Mouse (Mus musculus) kidney, adult 8-10 months (tissue): ENCODE results near the gene Cfap77.

Experiments used
- DNase-seq, 2 experiments: peaks; one replicate each; pipeline ENCODE4 v3.0.0; 2022

Cfap77 gene

DNA sequence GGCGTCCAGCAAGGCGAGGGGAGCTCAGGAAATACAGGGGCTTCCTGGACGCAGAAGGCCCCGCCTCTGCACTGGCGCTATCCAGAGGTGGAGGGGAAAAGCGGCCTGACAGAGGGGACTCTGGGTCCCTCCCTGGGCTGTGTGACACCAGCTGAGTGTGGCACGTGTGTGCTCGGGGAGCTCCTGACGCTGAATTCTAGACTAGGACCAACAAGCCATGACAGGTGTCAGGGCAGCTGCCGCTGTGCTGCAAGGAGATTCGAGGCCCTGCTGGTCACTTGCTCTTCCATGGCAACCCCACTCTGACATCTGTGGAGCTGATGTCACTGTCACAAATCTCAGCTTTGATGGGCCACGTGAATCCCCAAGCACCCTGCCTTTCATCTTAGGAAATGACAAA is 60.9 kb downstream of the Cfap77 start:
- no peak for DNase-seq

- DNase-seq, result no peak
Observed at GRCm38 (mm10) chr2:28988781-28989180, 66.1 kb downstream of the Cfap77 start.

GRCm38 (mm10) chr2:28980080-28980910 is 74.6 kb downstream of the Cfap77 start:
- no peak for DNase-seq

GRCm38 (mm10) chr2:28978461-28978860 is 76.4 kb downstream of the Cfap77 start:
- no peak for DNase-seq

DNA sequence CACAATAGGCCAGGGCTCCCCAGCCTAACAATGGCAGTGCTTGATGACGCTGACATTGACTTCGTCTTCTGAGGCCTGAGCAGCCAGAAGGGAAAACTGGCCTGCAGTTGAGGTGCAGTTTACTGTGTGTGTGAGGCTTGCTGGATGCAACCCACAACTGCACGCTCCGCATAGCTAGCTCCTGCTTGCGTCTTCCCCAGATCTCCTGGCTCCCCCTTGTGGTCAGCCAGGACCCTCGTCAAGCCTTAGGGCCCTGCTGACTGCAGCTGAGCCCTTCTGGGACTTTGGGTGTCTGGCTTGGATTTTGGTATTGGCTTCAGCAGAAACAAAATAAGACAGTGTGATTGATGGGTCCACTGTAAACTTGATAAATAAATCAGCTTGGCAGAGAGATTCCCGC is 78.2 kb downstream of the Cfap77 start:
- peak; percentile 23 to 53 for DNase-seq

- DNase-seq, result no peak
Observed at GRCm38 (mm10) chr2:28975604-28976003, 79.3 kb downstream of the Cfap77 start.

DNA sequence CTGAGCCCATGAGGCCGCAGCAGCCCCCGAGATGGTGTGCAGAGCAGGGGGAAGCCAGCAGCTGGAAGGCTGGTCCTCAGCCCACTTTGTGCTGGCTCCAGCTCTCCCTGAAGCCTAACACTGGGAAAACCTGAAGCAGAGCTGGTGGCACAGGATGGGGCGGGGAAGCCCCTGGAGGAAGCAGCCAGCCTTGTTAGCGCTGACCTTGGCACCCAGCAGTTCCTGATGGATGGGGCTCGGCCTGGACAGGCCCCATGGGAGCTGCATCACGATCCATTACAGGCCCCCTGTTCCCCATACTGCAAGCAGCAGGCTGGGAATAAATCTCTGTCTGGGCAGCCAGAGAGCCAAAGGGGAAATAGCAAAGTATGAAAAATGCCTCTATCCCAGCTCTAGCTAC is 80.3 kb downstream of the Cfap77 start:
- DNase-seq, result no peak

DNA sequence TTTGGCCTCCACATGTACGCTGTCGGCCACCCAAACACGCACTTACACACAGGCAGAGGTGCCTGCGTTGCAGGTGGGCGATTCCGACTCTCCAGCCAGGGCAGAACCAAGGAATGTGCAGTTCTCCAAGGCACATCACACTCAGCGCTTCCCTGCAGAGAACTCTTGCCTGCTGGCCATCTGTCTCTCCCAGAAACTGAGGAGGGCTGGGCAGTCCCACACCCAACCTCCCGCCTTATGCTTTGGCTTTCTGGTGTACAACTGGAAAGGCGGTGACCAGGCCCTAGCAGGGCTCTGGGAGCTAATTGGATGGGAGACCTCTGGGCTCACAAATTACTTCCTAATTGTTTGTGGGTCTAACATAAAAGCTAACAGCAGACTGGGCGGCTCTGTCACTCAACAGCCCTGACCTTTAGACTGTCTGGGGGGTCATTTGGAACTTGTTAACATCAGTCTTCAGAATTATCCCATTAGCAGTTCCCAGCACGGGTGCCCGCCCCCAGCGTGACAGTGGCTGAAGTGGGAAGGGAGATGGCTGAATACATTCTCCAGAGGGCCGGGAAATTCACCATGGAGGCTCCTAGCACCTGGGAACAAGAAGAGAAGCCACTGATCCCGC is 80.9 kb downstream of the Cfap77 start:
- no peak for DNase-seq

DNA sequence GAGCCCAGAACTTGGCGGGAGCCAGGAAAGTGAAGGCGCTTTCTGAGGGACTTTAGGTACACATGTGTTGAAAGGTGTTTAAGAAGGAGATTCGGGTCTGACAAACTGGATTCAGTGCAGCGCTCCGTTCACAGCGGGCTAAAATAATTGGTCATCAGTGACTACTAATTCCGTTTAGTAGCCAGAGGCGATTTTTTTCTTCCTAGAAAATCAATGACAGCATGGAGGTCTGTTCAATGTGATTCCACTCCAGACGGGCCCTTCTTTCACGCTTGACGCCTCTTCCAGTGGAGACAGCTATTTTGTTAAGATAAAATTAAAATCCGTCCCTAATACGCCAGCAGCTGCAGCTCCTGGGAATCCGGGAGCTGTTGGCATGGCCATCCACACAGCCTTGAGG is 84.4 kb downstream of the Cfap77 start:
- no peak for DNase-seq

DNA sequence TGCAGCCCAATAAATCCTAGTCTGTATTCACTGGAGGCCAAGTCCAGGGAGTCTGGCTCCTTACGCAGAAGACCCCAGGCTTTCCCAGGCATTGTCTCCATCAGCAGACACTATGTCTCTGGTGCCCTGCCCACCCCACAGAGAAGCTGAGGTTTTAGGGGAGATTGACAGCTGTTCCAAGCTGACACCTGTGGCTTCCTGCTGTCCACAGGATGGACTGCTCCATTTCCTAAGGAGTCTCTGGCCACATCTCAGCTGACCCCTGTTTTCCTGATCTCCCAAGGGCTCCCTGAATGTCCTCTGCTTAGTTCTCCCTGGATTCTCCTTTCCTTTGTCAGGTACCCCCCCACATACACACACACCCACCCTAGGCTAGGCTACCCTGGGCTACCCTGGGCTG is 86.6 kb downstream of the Cfap77 start:
- no peak for DNase-seq

DNA sequence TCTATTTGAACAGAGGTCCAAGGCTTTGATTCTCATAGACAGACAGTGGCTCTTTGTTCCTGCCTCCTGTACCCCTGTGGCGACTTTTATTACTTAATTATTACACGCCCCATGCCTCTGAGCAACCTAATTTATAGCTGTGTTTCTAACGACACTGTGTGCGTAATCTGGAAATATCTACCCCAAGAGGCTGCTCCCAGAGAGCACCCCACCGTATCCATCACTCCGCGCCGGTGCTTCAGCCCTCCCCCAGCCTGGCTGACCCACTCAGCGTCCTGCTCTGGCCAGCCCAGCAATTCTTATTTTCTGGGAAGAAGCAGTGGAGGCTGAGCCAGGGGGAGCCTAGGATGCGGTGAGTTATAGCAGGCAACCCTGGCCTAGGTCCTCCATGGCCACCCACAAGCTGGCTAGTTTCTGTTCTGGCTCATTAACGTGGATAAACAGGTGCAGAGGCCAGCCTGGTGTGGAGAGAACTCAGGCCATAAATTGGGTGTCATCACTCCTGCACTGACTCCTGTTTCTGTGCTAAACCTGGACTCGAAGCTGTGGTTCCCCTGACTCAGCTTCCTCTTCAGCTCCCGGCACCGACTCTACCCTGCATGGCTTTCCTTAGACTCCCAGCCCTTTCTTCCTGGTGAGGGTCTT is 88.6 kb downstream of the Cfap77 start:
- no peak for DNase-seq

DNA sequence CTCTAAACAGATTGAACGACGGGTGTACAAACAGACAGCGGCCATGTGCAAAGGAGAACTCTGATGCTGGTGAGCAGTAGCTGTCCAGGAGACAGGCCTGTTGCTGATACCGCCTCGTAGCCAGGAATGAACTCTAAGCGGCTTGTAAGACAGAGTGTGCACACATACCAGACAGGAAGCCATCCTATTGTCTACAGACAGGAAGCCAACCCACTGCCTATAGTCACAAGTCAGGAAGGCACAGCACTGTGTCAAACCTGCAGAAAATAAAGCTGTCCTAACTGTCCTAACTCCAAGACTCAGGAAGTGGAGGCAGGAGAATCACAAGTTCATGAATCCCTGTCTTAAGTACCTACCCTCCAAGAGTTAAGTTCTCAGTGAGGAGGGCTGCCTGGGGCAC is 91.3 kb downstream of the Cfap77 start:
- DNase-seq, result no peak

DNA sequence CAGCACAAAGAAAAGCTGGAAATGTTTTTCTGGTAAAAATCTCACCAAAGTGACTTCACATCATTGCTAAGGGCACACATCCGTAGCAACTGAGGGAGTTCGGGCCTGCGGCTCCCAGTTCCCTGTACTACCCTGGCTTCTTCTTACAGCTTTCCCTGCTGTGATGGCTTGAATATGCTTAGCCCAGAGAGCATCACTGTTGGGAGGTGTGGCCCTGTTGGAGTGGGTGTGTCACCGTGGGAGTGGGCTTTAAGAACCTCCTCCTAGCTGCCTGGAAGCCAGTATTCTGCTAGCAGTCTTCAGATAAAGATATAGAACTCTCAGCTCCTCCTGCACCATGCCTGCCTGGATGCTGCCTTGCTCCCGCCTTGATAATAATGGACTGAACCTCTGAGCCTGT is 93.2 kb downstream of the Cfap77 start:
- no peak for DNase-seq

GRCm38 (mm10) chr2:28961024-28961585 is 93.8 kb downstream of the Cfap77 start:
- DNase-seq, result peak in 1 of 2 experiments; percentile 7

DNA sequence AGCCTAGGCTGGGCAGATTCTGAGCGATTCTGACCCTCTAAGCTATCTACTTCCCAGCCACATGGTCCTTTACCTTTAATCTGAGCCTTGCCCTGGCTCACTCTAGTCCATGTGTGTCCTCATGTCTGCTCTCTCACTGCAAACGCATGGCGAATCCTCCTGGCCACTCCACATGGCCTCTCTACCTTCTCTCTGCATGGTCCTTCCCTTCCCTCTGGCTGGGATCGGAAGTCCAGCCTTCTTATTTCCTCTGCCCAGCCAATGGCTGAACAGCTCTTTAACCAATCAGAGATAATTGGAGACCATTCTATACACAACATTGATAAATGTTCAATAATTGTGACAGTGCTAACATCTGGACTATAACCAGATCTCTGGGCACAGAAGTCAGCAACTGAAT is 98.0 kb downstream of the Cfap77 start:
- DNase-seq, result no peak

DNA sequence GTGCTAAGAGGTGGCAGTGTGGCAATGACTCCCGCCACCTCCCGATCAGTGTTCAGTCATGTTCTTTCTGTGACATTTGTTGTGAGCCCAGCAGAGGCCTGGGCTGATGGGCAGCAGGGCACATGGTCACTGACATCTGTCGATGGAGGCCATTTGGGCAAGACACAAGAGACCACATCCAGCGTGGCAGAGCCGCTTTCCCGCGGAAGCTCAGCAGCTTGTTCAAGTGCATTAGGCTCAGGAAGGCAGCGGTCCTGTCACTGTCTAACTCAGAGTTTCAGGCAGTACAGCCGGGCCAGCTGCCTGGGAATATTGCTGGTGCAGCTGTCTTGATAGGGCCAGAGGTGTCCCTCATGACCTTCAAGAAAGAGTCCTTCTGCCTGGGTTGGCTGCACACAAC is 100.3 kb downstream of the Cfap77 start:
- DNase-seq, result no peak

- no peak for DNase-seq
Observed at GRCm38 (mm10) chr2:28952981-28953380, 101.9 kb downstream of the Cfap77 start.

DNA sequence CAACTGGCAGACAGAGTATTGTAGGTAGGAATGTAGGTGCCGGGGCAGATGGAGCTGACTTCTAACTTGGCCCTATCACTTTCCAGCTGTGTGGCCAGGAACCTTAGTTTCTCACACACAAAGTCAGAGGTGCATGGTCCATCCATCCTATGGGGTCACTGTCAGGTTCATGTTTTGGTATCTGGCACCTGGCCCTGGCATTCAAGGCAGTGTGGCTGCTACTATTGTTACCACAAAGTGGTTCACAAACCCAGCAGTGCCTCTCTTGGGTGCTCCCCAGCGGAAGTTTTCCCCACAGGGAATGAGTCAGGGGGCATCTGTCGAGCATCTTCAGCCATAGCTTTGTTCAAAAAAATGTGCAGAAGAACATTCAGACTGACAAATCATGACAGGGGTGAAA is 108.6 kb downstream of the Cfap77 start:
- DNase-seq, result no peak

GRCm38 (mm10) chr2:28945388-28945787 is 109.5 kb downstream of the Cfap77 start:
- DNase-seq, result no peak

GRCm38 (mm10) chr2:28943666-28944516 is 111.0 kb downstream of the Cfap77 start:
- no peak for DNase-seq

DNA sequence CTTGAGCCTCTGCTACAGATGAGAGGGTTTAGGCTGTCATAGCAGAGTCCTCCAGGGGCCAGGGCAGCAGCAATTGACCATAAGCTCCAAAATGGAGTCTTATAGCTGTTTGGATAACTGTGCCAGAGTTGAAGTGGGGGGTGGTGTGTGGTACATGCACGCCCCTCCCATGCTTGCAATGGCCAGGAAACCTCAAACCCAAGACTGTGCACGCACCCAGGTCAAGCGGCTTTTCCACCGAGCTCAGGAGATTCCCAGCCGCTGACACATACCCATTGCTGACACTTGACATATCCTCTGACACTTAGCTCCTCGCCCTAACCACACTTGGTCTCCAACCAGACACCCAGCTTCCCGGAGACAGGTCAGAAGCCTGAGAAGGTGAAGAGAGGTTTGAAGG is 115.9 kb downstream of the Cfap77 start:
- no peak for DNase-seq

- DNase-seq, result no peak
Observed at GRCm38 (mm10) chr2:28930571-28930970, 124.3 kb downstream of the Cfap77 start.

GRCm38 (mm10) chr2:28923912-28924311 is 131.0 kb downstream of the Cfap77 start:
- peak; percentile 23 to 40 for DNase-seq
